Mouse (Mus musculus): ENCODE data around the gene Mex3d. TPM values are rescaled to one million over a fixed set of nuclear protein-coding genes. Genes with fewer than 3 reads are reported as not detected.
A peak's percentile ranks its signal among the peaks of the same experiment; 100 is the strongest.

Gene Mex3d
- polyA plus RNA-seq (2015; fragmentation: Nextera tagmentation; extraction: Ambion mirVana): 3.8 and 5.1 TPM in 2 replicates

DNA sequence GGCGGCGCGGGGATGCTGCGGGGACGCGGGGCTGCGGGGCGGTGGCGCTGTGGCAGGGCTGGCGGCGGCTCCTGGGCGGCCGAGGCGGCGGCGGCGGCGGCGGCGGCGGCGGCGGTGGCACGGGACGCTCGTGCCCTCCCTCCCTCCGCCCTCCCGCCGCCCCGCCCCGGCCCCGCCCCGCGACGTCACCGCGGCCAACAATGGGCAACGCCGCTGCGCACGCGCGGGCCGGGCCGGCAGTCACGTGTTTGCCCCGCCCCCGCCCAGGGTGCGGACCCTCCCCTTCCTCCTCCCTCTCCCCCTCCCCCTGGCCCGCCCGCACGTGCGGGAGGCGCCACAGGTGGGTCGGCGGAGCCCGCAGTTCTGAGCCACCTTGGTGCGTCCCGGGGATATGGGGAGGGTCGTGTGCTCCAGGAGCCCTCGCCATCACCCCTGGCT is at the start of gene Mex3d:
Gene Mex3d, minus strand, starts transcription at position 138 of the 438 bp plus-strand sequence.
- Histone ChIP-seq H3K9ac (replicated peaks; ENCODE audit: low read length) (peak within 1 kb of the TSS; percentile 99), H3K27ac (ENCODE audit: low read length) (peak within 1 kb of the TSS; percentile 85), H3K27me3 (ENCODE audit: insufficient read depth, low read length) (no peaks in the 10 kb centered on the region), H3K4me1 (ENCODE audit: insufficient read depth, low read length) (peaks cover 35% of the 10 kb centered on the region), H3K9me3 (ENCODE audit: low read length) (no peaks in the 10 kb centered on the region), H3K36me3 (ENCODE audit: insufficient read depth, low read length) (peaks cover 38% of the 10 kb centered on the region), H3K4me3 (ENCODE audit: low read length) (peak within 1 kb of the TSS; percentile 79), H3K4me2 (replicated peaks; ENCODE audit: low read depth, low read length) (peak within 1 kb of the TSS; percentile 90)
- 0% methylated on average over 6 of the region's 61 CpGs for WGBS
- ATAC-seq (ENCODE audit: low FRiP score, low TSS enrichment): peak; percentile 37; the same call in 1 of the 2 replicates

DNA sequence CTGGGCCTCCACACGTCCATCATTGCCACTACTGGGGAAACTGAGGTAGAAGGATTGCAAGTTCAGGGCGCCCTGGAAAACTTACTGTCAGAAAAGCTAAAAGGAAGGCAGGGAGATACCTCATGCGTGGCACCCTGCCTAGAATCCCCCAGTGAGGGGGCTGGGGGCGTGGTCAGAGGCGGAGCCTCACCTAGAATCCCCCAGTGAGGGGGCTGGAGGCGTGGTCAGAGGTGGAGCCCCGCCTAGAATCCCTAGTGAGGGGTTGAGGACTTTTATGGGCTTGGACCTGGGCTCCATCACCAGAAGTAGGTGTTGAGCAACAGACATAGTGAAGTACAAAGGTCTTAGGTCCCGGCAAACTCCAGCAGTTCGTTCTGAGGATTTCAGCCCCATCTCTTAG is 48.8 kb upstream of the Mex3d start:
- Histone ChIP-seq H3K4me1 (ENCODE audit: insufficient read depth, low read length) (peaks cover 14% of the 10 kb centered on the region), H3K27ac (ENCODE audit: low read length) (peak overlapping the region; percentile 44; the same call in 1 of the 2 replicates), H3K9me3 (ENCODE audit: low read length) (no peaks in the 10 kb centered on the region), H3K9ac (replicated peaks; ENCODE audit: low read length) (no peak overlapping the region), H3K4me3 (ENCODE audit: low read length) (no peak overlapping the region), H3K27me3 (ENCODE audit: insufficient read depth, low read length) (no peaks in the 10 kb centered on the region), H3K36me3 (ENCODE audit: insufficient read depth, low read length) (no peaks in the 10 kb centered on the region), H3K4me2 (replicated peaks; ENCODE audit: low read depth, low read length) (no peak overlapping the region)
- ATAC-seq (ENCODE audit: low FRiP score, low TSS enrichment): no peak
- WGBS: 12% methylated on average over 9 of the region's 9 CpGs

DNA sequence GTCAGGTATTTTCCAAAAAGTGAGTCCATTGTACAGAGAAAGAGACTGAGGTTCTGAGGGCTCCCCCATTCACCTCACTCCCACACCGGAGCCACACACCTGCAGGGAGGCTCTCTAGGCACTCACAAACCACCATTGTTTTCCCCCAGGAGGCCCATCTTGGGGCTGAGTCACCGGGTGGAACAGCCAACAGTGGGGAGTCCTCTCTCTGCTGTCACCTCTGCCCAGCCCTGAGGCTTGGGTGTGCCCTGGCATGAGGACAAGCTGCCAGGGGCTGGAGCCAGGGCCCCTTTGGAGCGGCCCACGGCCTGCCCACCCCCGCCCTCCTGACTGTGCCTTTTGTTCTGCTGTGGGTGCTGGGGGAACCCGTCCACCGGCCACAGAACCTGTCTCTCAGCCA is 48.3 kb upstream of the Mex3d start:
- Histone ChIP-seq H3K9ac (replicated peaks; ENCODE audit: low read length) (no peak overlapping the region), H3K4me2 (replicated peaks; ENCODE audit: low read depth, low read length) (no peak overlapping the region), H3K4me1 (ENCODE audit: insufficient read depth, low read length) (peaks cover 19% of the 10 kb centered on the region), H3K36me3 (ENCODE audit: insufficient read depth, low read length) (no peaks in the 10 kb centered on the region), H3K9me3 (ENCODE audit: low read length) (no peaks in the 10 kb centered on the region), H3K27ac (ENCODE audit: low read length) (peak overlapping the region; percentile 44; the same call in 1 of the 2 replicates), H3K4me3 (ENCODE audit: low read length) (no peak overlapping the region), H3K27me3 (ENCODE audit: insufficient read depth, low read length) (no peaks in the 10 kb centered on the region)
- ATAC-seq (ENCODE audit: low FRiP score, low TSS enrichment): no peak
- 47% methylated on average over 7 of the region's 7 CpGs for WGBS

DNA sequence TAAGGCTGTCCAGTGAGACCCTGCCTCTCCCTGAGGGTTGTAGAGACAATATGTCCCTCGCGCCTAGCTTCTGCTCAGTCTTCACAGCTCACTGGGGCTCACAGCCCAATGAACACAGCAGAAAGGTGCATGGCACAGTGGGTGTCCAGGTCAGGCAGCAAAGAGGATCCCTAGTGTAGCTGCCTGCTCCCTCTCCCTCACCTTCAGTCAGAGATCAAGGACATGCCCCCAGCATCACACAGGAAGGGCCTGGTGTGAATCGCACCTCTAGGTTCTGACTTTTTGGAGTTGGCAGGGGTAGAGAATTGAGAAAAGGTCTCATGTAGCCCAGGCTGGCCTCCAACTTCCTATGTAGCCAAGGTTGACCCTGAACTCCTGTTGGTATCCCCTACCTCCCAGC is 47.4 kb upstream of the Mex3d start:
- H3K4me3 ChIP-seq (ENCODE audit: low read length): no peak overlapping the region
- no peak overlapping the region for H3K4me2 ChIP-seq (replicated peaks; ENCODE audit: low read depth, low read length)
- H3K9ac ChIP-seq (replicated peaks; ENCODE audit: low read length): peak overlapping the region; percentile 15; the same call in 1 of the 2 replicates
- no peaks in the 10 kb centered on the region for H3K27me3 ChIP-seq (ENCODE audit: insufficient read depth, low read length)
- no peak overlapping the region for H3K27ac ChIP-seq (ENCODE audit: low read length)
- H3K4me1 ChIP-seq (ENCODE audit: insufficient read depth, low read length): peaks cover 27% of the 10 kb centered on the region
- WGBS: 69% methylated on average over 3 of the region's 3 CpGs
- no peaks in the 10 kb centered on the region for H3K9me3 ChIP-seq (ENCODE audit: low read length)
- H3K36me3 ChIP-seq (ENCODE audit: insufficient read depth, low read length): peaks cover 6% of the 10 kb centered on the region
- ATAC-seq (ENCODE audit: low FRiP score, low TSS enrichment): no peak

DNA sequence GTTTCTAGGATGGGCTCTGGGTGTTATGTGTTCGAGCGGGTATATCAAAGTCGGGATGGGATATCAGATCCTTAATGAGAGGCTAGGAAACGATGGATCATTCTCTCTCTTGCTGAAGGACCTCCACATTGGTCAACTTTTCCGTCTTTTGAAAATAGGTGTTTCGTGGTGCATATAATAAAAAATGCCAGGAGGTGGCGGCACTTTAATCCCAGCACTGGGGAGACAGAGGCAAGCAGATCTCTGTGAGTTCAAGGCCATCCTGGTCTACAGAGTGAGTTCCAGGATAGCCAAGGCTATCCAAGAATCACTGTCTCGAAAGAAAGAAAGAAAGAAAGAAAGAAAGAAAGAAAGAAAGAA is 46.8 kb upstream of the Mex3d start:
- H3K4me2 ChIP-seq (replicated peaks; ENCODE audit: low read depth, low read length): peak overlapping the region; percentile 36
- H3K36me3 ChIP-seq (ENCODE audit: insufficient read depth, low read length): peaks cover 12% of the 10 kb centered on the region
- no peak for ATAC-seq (ENCODE audit: low FRiP score, low TSS enrichment)

DNA sequence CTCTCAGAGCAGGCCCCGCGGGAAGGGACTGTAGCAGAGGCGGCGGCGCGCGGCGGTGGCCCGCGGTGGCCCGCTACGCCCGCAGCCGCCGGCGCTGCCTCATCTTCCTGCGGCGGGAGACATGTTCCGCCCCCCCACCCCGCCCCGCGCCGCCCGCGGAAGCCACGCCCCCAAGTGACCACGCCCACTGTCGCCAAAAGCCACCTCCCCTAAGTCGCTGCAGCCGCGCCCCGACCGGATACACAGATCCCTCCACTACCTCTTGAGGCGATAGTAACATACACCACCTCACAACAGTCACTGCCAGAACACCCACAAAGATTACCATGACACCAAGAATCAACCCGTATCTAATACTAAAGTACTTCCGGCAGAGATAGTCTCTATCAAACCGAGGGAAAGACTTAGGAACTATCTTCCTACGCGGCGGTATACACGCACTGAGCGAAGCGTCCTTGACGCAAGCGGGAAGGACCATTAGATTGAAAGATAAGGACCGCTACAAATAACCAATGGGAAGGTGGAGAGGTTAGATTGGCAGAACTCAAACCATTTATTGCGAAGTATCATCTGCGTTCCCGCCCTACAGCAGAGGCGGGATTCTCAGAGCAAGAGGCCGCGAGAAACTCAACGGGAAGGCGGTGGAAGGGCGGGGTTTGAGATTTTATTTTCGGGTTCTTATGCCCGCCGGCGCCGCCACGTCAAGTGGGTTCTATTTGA is 46.2 kb upstream of the Mex3d start, which contains the start of gene Tcf3:
Gene Tcf3, minus strand, starts transcription at position 135 of the 720 bp plus-strand sequence.
- Histone ChIP-seq H3K9me3 (ENCODE audit: low read length) (no peaks in the 10 kb centered on the region), H3K9ac (replicated peaks; ENCODE audit: low read length) (peak within 1 kb of the TSS; percentile 100), H3K4me2 (replicated peaks; ENCODE audit: low read depth, low read length) (peak within 1 kb of the TSS; percentile 67), H3K27me3 (ENCODE audit: insufficient read depth, low read length) (no peaks in the 10 kb centered on the region), H3K4me1 (ENCODE audit: insufficient read depth, low read length) (peaks cover 29% of the 10 kb centered on the region), H3K27ac (ENCODE audit: low read length) (peak within 1 kb of the TSS; percentile 98), H3K4me3 (ENCODE audit: low read length) (peak within 1 kb of the TSS; percentile 96), H3K36me3 (ENCODE audit: insufficient read depth, low read length) (peaks cover 17% of the 10 kb centered on the region)
- ATAC-seq (ENCODE audit: low FRiP score, low TSS enrichment): peak; percentile 93
- 0% methylated on average over 54 of the region's 61 CpGs for WGBS

More for the DNA sequence above, 46.8 kb upstream of the Mex3d start:
- Histone ChIP-seq H3K27me3 (ENCODE audit: insufficient read depth, low read length) (no peaks in the 10 kb centered on the region), H3K4me1 (ENCODE audit: insufficient read depth, low read length) (peaks cover 29% of the 10 kb centered on the region), H3K4me3 (ENCODE audit: low read length) (peak overlapping the region; percentile 96), H3K9ac (replicated peaks; ENCODE audit: low read length) (peak overlapping the region; percentile 48), H3K27ac (ENCODE audit: low read length) (peak overlapping the region; percentile 59; the same call in 1 of the 2 replicates), H3K9me3 (ENCODE audit: low read length) (no peaks in the 10 kb centered on the region)
- WGBS: 13% methylated on average over 8 of the region's 8 CpGs

DNA sequence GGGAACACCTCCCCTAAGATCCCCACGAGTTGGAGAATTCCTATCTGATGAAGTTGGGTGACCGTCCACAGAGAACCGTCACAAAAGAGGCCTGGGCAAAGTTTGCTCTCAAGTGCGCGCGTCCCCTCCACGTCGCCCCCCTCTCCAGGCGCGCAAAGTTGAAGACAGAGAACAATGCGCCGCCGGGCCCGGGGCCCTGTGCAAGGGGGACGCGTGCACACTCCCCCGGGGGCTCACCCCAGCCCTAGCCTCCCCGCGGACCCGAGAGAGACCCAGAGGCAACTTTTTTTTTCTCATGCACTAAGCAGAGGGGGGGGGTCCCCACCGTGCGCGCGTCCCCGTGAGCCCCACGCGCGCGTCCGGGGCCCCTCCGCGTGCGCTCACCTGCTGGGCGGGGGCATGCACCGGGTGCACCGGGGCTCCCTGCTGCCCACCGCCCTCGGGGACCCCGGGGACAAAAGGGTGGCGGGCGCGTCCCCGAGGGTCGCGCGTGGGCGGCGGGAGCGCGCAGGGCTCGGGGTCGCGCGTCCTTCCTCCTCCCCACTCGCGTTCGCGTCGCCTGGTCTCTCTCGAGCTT is 45.6 kb upstream of the Mex3d start:
- Histone ChIP-seq H3K27ac (ENCODE audit: low read length) (peak overlapping the region; percentile 98), H3K4me1 (ENCODE audit: insufficient read depth, low read length) (peaks cover 29% of the 10 kb centered on the region), H3K4me2 (replicated peaks; ENCODE audit: low read depth, low read length) (peak overlapping the region; percentile 67), H3K36me3 (ENCODE audit: insufficient read depth, low read length) (peaks cover 23% of the 10 kb centered on the region), H3K9me3 (ENCODE audit: low read length) (no peaks in the 10 kb centered on the region), H3K9ac (replicated peaks; ENCODE audit: low read length) (peak overlapping the region; percentile 100), H3K4me3 (ENCODE audit: low read length) (peak overlapping the region; percentile 96), H3K27me3 (ENCODE audit: insufficient read depth, low read length) (no peaks in the 10 kb centered on the region)
- under 1% methylated on average over 44 of the region's 60 CpGs for WGBS
- ATAC-seq (ENCODE audit: low FRiP score, low TSS enrichment): no peak

DNA sequence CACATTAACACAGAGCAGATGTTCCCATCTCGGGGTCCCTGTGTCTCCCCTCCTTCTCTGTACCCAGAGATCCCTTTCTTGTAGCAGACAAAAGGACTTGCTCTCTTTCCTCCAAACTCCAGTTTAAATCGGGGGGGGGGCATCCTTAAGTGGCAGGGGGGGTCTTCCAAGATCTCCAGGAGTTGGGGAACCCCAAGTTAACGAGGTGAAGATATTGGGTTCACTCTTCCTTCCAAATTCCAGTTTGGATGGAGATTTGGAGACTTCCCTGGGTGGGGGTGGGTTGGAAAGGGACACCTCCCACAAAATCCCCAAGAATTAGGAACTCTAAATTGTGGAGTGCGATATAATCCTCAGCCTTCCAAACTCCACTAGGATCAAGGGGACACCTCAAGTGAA is 44.9 kb upstream of the Mex3d start:
- WGBS: 2% methylated on average over 4 of the region's 4 CpGs
- Histone ChIP-seq H3K4me2 (replicated peaks; ENCODE audit: low read depth, low read length) (peak overlapping the region; percentile 67), H3K9me3 (ENCODE audit: low read length) (no peaks in the 10 kb centered on the region), H3K27ac (ENCODE audit: low read length) (peak overlapping the region; percentile 98), H3K9ac (replicated peaks; ENCODE audit: low read length) (peak overlapping the region; percentile 100), H3K27me3 (ENCODE audit: insufficient read depth, low read length) (no peaks in the 10 kb centered on the region), H3K4me1 (ENCODE audit: insufficient read depth, low read length) (peaks cover 29% of the 10 kb centered on the region), H3K36me3 (ENCODE audit: insufficient read depth, low read length) (peaks cover 28% of the 10 kb centered on the region), H3K4me3 (ENCODE audit: low read length) (peak overlapping the region; percentile 96)
- no peak for ATAC-seq (ENCODE audit: low FRiP score, low TSS enrichment)

DNA sequence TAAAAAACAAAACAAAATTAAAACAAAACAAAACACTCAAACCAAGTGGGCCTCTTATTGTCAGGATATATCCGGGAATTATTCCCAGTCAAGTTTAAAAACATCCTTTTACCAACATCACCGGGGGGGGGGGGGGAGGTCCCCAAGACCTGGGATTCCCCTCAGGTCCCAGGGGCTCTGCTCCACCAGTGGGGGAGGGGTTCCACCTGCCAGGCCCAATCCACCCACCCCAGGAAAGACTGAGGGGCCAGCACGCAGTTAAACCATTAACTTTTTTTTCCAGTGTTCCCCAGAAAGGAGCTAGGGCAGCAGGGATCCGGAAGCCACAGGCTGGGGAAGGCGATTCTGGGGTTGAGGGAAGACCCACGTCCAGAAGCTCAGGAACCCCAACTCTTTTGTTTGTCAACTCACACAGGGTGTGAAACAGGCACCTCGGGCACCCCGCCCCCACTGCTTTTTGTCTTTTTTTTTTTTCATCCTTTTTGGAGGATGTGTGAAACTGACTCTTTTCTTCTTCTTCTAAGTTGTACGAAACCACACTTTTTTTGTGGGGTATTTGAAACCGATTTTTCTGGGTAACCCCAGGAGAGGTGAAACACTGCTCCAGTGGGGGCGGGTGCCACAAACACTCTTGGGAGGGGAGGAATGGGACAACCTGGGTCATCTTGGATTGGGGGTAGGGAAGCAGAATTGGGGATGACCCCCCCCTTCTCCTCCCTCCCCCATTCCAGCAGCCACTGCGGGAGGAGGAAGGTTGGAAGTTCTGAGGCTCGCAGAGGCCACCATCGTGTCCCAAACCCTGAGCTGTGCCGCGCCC is 44.3 kb upstream of the Mex3d start:
- WGBS: 10% methylated on average over 16 of the region's 16 CpGs
- Histone ChIP-seq H3K4me3 (ENCODE audit: low read length) (peak overlapping the region; percentile 96), H3K4me1 (ENCODE audit: insufficient read depth, low read length) (peaks cover 29% of the 10 kb centered on the region), H3K4me2 (replicated peaks; ENCODE audit: low read depth, low read length) (peak overlapping the region; percentile 67), H3K9ac (replicated peaks; ENCODE audit: low read length) (peak overlapping the region; percentile 100), H3K36me3 (ENCODE audit: insufficient read depth, low read length) (peaks cover 34% of the 10 kb centered on the region), H3K27me3 (ENCODE audit: insufficient read depth, low read length) (no peaks in the 10 kb centered on the region), H3K27ac (ENCODE audit: low read length) (peak overlapping the region; percentile 52), H3K9me3 (ENCODE audit: low read length) (no peaks in the 10 kb centered on the region)
- ATAC-seq (ENCODE audit: low FRiP score, low TSS enrichment): no peak
